Mouse (Mus musculus) megakaryocyte-erythroid progenitor cell, adult 5-6 weeks (primary cell): ENCODE results near the gene Eif1. TPM values are rescaled to one million over a fixed set of nuclear protein-coding genes. Genes with fewer than 3 reads are reported as not detected.

Source experiments
- ATAC-seq: replicated peaks from 2 replicates; pipeline ENCODE4 v1.8.0; 2016; ENCODE audit warnings: mild to moderate bottlenecking, inconsistent platforms; ENCODE audit not compliant: severe bottlenecking, poor library complexity, low FRiP score, low TSS enrichment
- total RNA-seq, 2 experiments: library from RNA; stranded (forward) in 1 of 2; stranded (reverse) in 1 of 2; fragments of 200-1000, 215-1000 nt in 1 of 2; fragments of >200 nt in 1 of 2; fragmentation: Nextera tagmentation in 1 of 2; gene quantifications; 2 replicates each; pipeline ENCODE4 v1.2.3; 2014 to 2017

Gene Eif1
- total RNA-seq, 2 experiments from 2014 or later, result 204 to 1,051 TPM

GRCm38 (mm10) chr11:100332766-100333515 lies 13.3 kb downstream of the Eif1 start:
- ATAC-seq, result no peak

GRCm38 (mm10) chr11:100333944-100334457 lies 14.3 kb downstream of the Eif1 start, which contains the start of gene Gast:
Gast (plus strand) TSS chr11:100334407.
- ATAC-seq, result no peak

GRCm38 (mm10) chr11:100335731-100336130 lies 16.0 kb downstream of the Eif1 start:
- ATAC-seq, result no peak

- ATAC-seq, result no peak
Measured at GRCm38 (mm10) chr11:100344269-100344668, 24.6 kb downstream of the Eif1 start.

- no peak for ATAC-seq
Measured at GRCm38 (mm10) chr11:100352076-100352857, 32.6 kb downstream of the Eif1 start.

GRCm38 (mm10) chr11:100355151-100355951 lies 35.7 kb downstream of the Eif1 start:
- ATAC-seq, result 0 out of 2 replicates have a peak, but pooled peaks have one; percentile 7

- 0 out of 2 replicates have a peak, but pooled peaks have one; percentile 27 for ATAC-seq
Measured at GRCm38 (mm10) chr11:100355972-100356818, 36.5 kb downstream of the Eif1 start, which contains the start of gene Hap1. Hap1 (minus strand) TSS chr11:100356128.

GRCm38 (mm10) chr11:100356819-100357211 lies 37.1 kb downstream of the Eif1 start:
- no peak for ATAC-seq

GRCm38 (mm10) chr11:100357408-100357807 lies 37.7 kb downstream of the Eif1 start:
- no peak for ATAC-seq

- no peak for ATAC-seq
Measured at GRCm38 (mm10) chr11:100360175-100360574, 40.5 kb downstream of the Eif1 start.

GRCm38 (mm10) chr11:100361059-100361458 lies 41.4 kb downstream of the Eif1 start:
- ATAC-seq, result peak; percentile 43; the same call in 1 of the 2 replicates

- peak; percentile 48 for ATAC-seq
Measured at GRCm38 (mm10) chr11:100362209-100362978, 42.7 kb downstream of the Eif1 start.

GRCm38 (mm10) chr11:100362979-100363562 lies 43.4 kb downstream of the Eif1 start:
- ATAC-seq, result peak; percentile 69

- no peak for ATAC-seq
Measured at GRCm38 (mm10) chr11:100369145-100369544, 49.5 kb downstream of the Eif1 start.

- ATAC-seq, result no peak
Measured at GRCm38 (mm10) chr11:100369822-100370221, 50.1 kb downstream of the Eif1 start.
